Mouse (Mus musculus): ENCODE data around the gene Itpr1. TPM values are rescaled to one million over a fixed set of nuclear protein-coding genes. Genes with fewer than 3 reads are reported as not detected.

The Itpr1 gene
- polyA plus RNA-seq, 1 experiment from 2014 or later = 10.0 TPM

DNA sequence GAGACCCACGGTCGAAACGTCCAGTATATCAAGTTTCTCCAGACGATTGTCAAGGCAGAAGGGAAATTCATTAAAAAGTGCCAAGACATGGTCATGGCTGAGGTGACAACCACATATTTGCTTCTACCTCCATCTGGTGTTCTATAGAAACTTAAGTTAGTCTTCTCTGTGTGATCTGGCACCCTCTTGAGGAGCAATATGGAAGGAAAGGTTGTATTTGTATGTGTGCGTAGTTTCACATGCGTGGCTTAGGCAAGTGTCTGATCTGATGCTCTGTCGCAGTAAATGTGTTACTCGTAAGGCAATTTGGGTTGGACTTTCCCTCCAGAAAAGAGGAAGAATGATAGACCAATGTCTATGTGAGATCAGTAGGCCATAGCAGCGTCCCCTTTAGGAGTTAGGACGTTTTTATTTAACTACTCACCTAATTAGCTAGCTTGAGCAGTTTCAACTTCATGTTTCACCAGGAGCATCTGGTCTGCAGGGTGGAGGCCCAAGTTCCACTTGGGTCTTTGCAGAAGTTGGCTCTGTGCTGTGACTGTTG lies 188.6 kb downstream of the Itpr1 start:
- Histone ChIP-seq H3K27ac (replicated peaks) (no peak overlapping the region), H3K4me1 (no peaks in the 10 kb centered on the region), H3K9me3 (no peaks in the 10 kb centered on the region), H3K27me3 (replicated peaks; ENCODE audit: low read depth, poor library complexity, severe bottlenecking) (no peaks in the 10 kb centered on the region), H3K4me3 (no peak overlapping the region), H3K36me3 (replicated peaks) (peaks cover 92% of the 10 kb centered on the region)
- DNase-seq (ENCODE audit: low spot score) = no peak
- WGBS = 93% methylated on average over 10 of the region's 10 CpGs

DNA sequence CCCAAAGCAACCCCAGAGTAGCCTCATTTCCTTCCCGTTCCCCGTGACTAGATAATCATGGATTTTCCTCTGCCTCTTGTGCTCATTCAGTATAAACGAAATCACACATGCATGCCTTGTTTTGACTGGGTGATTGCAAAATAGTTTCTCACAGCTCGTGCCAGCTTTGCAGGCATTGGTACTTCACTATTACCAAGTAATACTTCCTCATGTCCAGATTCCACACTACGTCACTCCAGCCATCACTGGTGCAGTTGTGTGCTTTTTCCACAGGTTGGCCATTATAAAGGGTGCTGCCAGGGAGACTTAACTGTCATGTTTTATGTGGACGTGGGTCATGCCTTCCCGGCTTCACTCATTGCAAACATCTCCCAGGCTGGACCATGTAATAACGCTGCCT lies 191.8 kb downstream of the Itpr1 start:
- H3K4me1 ChIP-seq = no peaks in the 10 kb centered on the region
- 91% methylated on average over 8 of the region's 8 CpGs for WGBS
- no peak for DNase-seq (ENCODE audit: low spot score)
- no peak overlapping the region for H3K27ac ChIP-seq (replicated peaks)
- H3K9me3 ChIP-seq = no peaks in the 10 kb centered on the region
- H3K27me3 ChIP-seq (replicated peaks; ENCODE audit: low read depth, poor library complexity, severe bottlenecking) = no peaks in the 10 kb centered on the region
- H3K4me3 ChIP-seq = no peak overlapping the region
- H3K36me3 ChIP-seq (replicated peaks) = peaks cover 74% of the 10 kb centered on the region

DNA sequence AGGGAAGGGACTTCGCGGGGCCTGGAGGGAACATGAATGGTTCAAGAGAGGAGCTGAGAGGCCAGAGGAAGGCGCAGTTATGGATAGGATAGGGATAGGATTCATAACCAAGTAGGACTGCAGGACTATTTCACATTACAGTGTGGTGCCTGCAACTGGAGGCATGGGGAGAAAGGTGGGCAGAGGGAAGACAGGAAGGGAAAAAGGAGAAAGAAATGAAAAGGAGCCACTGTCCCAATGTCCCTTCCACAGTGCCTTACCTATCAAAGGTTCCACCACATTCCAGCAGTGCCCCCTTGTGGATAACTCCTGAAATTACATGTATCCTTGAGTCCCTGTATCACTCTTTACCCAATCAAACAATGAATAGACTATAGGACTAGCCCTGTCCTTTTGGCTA lies 195.2 kb downstream of the Itpr1 start:
- no peaks in the 10 kb centered on the region for H3K4me1 ChIP-seq
- H3K27ac ChIP-seq (replicated peaks) = no peak overlapping the region
- WGBS = 90% methylated on average over 3 of the region's 3 CpGs
- H3K27me3 ChIP-seq (replicated peaks; ENCODE audit: low read depth, poor library complexity, severe bottlenecking) = no peaks in the 10 kb centered on the region
- no peak overlapping the region for H3K4me3 ChIP-seq
- peak; percentile 54 for DNase-seq (ENCODE audit: low spot score)
- no peaks in the 10 kb centered on the region for H3K9me3 ChIP-seq
- H3K36me3 ChIP-seq (replicated peaks) = peaks cover 66% of the 10 kb centered on the region

DNA sequence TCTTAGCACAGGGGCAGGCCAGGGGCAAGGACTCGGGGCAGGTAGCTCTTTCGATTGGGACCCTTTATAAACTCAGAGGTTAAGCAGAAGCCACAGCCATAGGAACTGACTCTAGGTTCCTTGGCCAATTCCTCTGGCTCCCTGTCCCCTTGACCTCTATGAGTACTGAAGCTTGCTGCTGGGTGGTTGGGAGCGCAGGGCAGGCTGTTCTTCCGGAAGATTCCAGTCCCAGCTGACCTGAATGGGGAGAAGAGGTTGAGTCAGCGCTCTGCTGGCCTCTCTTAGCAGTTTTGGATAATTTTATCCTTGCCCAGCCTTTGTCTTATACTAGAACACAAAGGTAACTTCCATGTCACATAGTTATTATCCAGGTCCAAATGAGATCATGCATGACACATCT lies 195.8 kb downstream of the Itpr1 start:
- no peak for DNase-seq (ENCODE audit: low spot score)
- no peak overlapping the region for H3K27ac ChIP-seq (replicated peaks)
- WGBS = 97% methylated on average over 5 of the region's 5 CpGs
- no peaks in the 10 kb centered on the region for H3K27me3 ChIP-seq (replicated peaks; ENCODE audit: low read depth, poor library complexity, severe bottlenecking)
- peaks cover 64% of the 10 kb centered on the region for H3K36me3 ChIP-seq (replicated peaks)
- H3K4me3 ChIP-seq = no peak overlapping the region
- no peaks in the 10 kb centered on the region for H3K9me3 ChIP-seq
- H3K4me1 ChIP-seq = no peaks in the 10 kb centered on the region

DNA sequence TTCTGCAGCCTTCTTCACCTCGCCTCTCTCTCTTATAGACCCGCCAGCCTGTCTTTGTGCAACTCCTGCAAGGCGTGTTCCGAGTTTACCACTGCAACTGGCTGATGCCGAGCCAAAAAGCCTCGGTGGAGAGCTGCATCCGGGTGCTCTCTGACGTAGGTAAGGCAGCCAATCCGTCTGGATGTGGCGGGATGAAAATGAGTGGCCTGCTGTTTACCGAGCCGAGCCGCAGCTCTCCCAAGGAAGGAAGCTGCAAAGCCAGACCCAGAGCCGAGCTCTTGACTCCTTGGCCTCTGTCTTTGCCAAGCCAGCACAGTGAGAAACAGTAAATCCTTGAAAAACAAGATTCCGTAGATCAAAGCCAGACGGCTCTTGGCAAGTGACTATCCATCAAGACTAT lies 197.9 kb downstream of the Itpr1 start:
- no peaks in the 10 kb centered on the region for H3K4me1 ChIP-seq
- no peaks in the 10 kb centered on the region for H3K27me3 ChIP-seq (replicated peaks; ENCODE audit: low read depth, poor library complexity, severe bottlenecking)
- 90% methylated on average over 16 of the region's 16 CpGs for WGBS
- no peak overlapping the region for H3K4me3 ChIP-seq
- peaks cover 61% of the 10 kb centered on the region for H3K36me3 ChIP-seq (replicated peaks)
- H3K9me3 ChIP-seq = no peaks in the 10 kb centered on the region
- DNase-seq (ENCODE audit: low spot score) = no peak
- H3K27ac ChIP-seq (replicated peaks) = no peak overlapping the region

DNA sequence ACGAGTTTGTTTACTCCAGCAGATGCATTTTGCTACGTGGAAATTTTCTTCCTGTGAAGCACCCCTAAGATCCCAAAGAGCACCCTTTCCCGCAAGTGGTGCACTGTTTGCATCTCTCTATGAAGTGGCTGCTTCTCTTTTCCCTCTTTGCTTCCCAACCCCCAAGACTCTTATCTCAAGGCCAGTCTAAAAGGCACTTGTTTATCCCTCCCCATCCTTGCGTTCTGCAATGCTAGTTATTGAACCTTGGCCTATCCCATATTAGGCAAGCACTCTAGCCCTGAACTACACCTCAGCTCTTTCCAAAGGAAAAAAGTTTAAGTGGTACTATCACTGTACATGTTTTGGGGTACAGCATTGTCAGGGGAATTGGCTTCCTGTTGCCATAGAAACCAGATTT lies 198.3 kb downstream of the Itpr1 start:
- Histone ChIP-seq H3K4me3 (no peak overlapping the region), H3K9me3 (no peaks in the 10 kb centered on the region), H3K27me3 (replicated peaks; ENCODE audit: low read depth, poor library complexity, severe bottlenecking) (no peaks in the 10 kb centered on the region), H3K4me1 (no peaks in the 10 kb centered on the region), H3K36me3 (replicated peaks) (peaks cover 57% of the 10 kb centered on the region), H3K27ac (replicated peaks) (no peak overlapping the region)
- no peak for DNase-seq (ENCODE audit: low spot score)
- WGBS = 86% methylated on average over 4 of the region's 4 CpGs

DNA sequence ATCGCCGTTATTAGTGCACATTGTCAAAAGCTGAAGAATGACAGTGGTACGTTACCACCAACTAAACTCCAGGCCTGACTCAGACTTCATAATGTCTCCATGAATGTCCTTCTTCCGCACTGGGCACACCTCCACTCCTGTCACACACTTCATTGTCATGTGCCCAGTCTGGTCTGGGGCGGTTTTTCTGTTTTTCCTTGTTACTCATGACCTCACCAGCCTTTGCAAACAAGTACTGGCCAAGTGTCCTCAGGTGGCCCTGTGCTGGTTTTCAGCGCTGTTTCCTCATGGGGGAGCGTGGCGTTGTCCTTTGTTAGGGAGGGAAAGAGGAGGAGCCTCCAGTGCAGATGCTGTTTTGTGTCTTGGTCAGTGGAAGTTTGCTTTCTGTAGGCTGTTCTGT lies 200.1 kb downstream of the Itpr1 start:
- H3K27ac ChIP-seq (replicated peaks) = no peak overlapping the region
- H3K9me3 ChIP-seq = no peaks in the 10 kb centered on the region
- no peak for DNase-seq (ENCODE audit: low spot score)
- peaks cover 56% of the 10 kb centered on the region for H3K36me3 ChIP-seq (replicated peaks)
- no peak overlapping the region for H3K4me3 ChIP-seq
- WGBS = 92% methylated on average over 8 of the region's 8 CpGs
- no peaks in the 10 kb centered on the region for H3K4me1 ChIP-seq
- no peaks in the 10 kb centered on the region for H3K27me3 ChIP-seq (replicated peaks; ENCODE audit: low read depth, poor library complexity, severe bottlenecking)

DNA sequence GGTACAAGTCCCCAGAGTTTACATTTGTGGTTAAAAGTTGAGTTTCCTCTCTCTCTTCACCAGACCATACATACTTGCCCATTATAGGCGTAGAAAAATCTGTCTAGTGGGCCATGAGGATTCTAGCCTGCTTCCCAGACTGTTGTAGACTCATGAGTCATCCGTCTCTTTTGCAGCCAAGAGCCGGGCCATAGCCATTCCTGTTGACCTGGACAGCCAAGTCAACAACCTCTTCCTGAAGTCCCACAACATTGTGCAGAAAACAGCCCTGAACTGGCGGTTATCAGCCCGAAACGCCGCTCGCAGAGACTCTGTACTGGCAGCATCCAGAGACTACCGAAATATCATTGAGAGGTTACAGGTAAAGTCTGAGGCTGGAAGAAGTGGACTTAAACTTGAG lies 200.7 kb downstream of the Itpr1 start:
- Histone ChIP-seq H3K4me3 (no peak overlapping the region), H3K4me1 (no peaks in the 10 kb centered on the region), H3K9me3 (no peaks in the 10 kb centered on the region), H3K36me3 (replicated peaks) (peaks cover 59% of the 10 kb centered on the region), H3K27me3 (replicated peaks; ENCODE audit: low read depth, poor library complexity, severe bottlenecking) (no peaks in the 10 kb centered on the region), H3K27ac (replicated peaks) (no peak overlapping the region)
- no peak for DNase-seq (ENCODE audit: low spot score)
- WGBS = 97% methylated on average over 9 of the region's 9 CpGs

DNA sequence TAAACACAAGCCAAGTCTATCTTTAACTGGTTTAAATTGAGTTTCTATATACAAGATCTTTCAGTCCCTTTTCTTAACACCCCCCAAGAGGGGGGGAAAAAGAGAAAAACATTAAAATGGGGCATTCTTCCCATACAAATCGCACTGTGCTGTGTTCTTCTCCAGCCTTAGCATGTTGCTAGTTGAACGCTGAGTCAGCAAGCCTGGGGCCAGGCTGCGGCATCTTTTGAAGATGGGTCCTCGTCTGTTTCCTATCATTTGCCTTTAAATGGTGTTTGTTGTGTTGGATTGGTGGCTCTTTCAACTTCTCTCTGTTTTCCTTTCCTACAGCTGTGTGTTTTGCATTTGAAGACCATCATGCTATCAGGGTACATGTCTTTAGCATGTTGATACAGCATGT lies 203.0 kb downstream of the Itpr1 start:
- 86% methylated on average over 4 of the region's 4 CpGs for WGBS
- H3K27me3 ChIP-seq (replicated peaks; ENCODE audit: low read depth, poor library complexity, severe bottlenecking) = no peaks in the 10 kb centered on the region
- no peaks in the 10 kb centered on the region for H3K9me3 ChIP-seq
- H3K4me3 ChIP-seq = no peak overlapping the region
- no peak for DNase-seq (ENCODE audit: low spot score)
- no peaks in the 10 kb centered on the region for H3K4me1 ChIP-seq
- H3K36me3 ChIP-seq (replicated peaks) = peaks cover 57% of the 10 kb centered on the region
- no peak overlapping the region for H3K27ac ChIP-seq (replicated peaks)

DNA sequence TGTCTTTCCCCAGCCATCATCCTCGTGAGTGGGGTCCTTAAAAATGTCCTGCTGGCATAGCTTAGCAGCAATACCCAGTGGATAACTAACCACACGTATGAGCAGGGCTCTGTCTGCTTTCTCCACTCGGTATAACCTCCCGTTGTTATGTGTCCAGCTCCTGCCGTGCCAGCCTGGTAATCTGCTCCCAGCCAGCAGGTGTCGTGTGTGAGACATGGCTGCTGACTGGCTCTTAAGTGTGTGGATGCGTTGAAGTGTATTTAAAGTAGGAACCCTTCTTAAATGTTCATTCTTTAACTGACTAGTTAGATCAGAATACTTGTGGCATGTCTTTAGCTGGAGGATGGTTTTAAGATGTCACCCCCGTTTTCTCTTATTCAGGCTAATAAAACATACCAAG lies 204.6 kb downstream of the Itpr1 start:
- H3K36me3 ChIP-seq (replicated peaks) = peaks cover 47% of the 10 kb centered on the region
- WGBS = 66% methylated on average over 8 of the region's 8 CpGs
- peak; percentile 65 for DNase-seq (ENCODE audit: low spot score)

DNA sequence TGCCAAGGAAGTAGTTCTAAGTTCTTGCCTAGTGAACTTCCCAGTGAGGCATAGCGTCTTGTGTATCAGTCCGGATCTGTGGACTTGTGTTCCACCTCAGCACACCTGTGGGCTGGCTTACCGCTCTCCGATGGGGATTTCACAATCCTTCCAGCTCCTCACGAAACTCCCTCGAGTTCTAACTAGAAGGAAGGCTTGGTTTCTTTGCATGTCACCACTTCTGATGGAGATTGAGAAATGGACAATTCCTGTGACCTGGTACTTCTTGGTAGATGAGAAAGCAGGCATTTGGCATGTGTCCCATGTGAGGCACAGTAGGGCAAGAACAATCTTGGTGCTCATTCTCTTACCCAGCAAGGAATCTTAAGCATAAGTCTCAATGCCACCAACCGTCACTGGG lies 205.3 kb downstream of the Itpr1 start:
- Histone ChIP-seq H3K9me3 (no peaks in the 10 kb centered on the region), H3K36me3 (replicated peaks) (peaks cover 42% of the 10 kb centered on the region), H3K27ac (replicated peaks) (no peak overlapping the region), H3K4me1 (no peaks in the 10 kb centered on the region), H3K27me3 (replicated peaks; ENCODE audit: low read depth, poor library complexity, severe bottlenecking) (no peaks in the 10 kb centered on the region), H3K4me3 (no peak overlapping the region)
- 94% methylated on average over 7 of the region's 7 CpGs for WGBS
- no peak for DNase-seq (ENCODE audit: low spot score)

More for the DNA sequence above, 204.6 kb downstream of the Itpr1 start:
- Histone ChIP-seq H3K9me3 (no peaks in the 10 kb centered on the region), H3K27me3 (replicated peaks; ENCODE audit: low read depth, poor library complexity, severe bottlenecking) (no peaks in the 10 kb centered on the region), H3K4me1 (no peaks in the 10 kb centered on the region), H3K27ac (replicated peaks) (no peak overlapping the region), H3K4me3 (no peak overlapping the region)

DNA sequence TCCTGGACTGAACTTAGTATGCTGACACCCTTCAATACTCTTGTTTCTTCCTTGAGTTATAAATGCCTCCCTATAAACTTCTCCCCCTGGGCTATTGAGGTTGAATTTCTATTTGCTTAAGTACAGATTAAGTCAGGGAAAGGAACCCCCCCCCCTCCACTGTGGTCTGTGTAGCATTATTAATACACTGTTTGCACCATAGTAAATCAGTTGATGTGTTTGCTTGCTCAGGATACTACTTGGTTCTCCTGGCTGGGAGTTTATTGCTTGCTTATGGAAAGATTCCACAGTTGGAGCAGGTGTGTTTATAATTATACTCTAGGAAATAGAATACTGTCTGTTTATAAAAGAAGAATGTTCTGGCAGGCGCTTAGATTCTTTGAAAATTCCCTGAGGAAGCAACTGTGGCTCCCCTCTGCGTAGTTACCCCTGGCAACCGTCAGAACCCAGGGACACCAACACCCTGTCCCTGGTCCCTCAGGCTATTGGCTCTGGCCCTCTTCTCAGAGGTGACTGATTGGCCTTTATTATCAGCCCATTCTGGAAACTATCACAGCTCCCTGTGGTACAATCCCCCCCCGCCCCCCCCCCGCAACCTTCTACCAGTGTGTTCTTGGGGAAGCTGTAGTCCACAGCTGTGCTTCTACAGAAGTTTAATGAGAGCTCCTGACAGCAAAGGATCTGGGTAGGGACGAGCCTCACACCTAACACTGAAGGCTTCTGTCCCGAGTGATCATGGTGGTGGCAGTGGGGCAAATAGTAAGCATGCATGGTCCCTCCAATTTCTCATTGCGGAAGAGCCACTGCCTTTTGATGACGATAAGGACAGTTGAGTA lies 212.1 kb downstream of the Itpr1 start:
- Histone ChIP-seq H3K27me3 (replicated peaks; ENCODE audit: low read depth, poor library complexity, severe bottlenecking) (no peaks in the 10 kb centered on the region), H3K27ac (replicated peaks) (no peak overlapping the region), H3K36me3 (replicated peaks) (peaks cover 8% of the 10 kb centered on the region), H3K9me3 (no peaks in the 10 kb centered on the region), H3K4me1 (peaks cover 18% of the 10 kb centered on the region), H3K4me3 (no peak overlapping the region)
- WGBS = 63% methylated on average over 9 of the region's 9 CpGs
- peak; percentile 23 for DNase-seq (ENCODE audit: low spot score)

DNA sequence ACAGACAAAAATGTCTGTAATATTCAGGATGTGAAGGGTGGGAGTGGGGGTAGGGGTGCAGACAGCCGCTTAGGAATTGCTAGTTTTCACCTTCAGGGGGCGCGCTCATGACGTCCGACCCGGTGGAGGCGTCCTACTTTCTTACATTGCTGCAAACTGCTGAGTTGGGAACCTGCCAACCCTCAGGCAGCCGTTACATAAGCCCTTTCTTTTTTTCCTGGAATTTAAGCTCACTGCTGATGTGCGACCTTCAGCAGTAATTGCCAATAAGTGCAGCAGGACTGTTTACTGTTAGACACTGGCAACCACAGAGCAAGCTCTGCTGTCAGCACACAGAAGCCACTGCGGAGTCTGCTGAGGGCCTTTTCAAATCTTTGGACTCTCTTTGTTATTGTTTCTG lies 213.9 kb downstream of the Itpr1 start:
- peak; percentile 75 for DNase-seq (ENCODE audit: low spot score)
- WGBS = 16% methylated on average over 10 of the region's 10 CpGs
- Histone ChIP-seq H3K4me1 (peaks cover 18% of the 10 kb centered on the region), H3K9me3 (no peaks in the 10 kb centered on the region), H3K36me3 (replicated peaks) (peaks cover 4% of the 10 kb centered on the region; the same call in 1 of the 2 replicates), H3K27ac (replicated peaks) (no peak overlapping the region), H3K27me3 (replicated peaks; ENCODE audit: low read depth, poor library complexity, severe bottlenecking) (no peaks in the 10 kb centered on the region), H3K4me3 (no peak overlapping the region)

Data from embryonic facial prominence, embryonic 10.5 days (tissue).